Mouse (Mus musculus): ENCODE measurements around the gene Tmem117. TPM values are rescaled to one million over a fixed set of nuclear protein-coding genes. Genes with fewer than 3 reads are reported as not detected.

The Tmem117 gene
- polyA plus RNA-seq, 1 experiment from 2014 or later = 0.84 TPM

DNA sequence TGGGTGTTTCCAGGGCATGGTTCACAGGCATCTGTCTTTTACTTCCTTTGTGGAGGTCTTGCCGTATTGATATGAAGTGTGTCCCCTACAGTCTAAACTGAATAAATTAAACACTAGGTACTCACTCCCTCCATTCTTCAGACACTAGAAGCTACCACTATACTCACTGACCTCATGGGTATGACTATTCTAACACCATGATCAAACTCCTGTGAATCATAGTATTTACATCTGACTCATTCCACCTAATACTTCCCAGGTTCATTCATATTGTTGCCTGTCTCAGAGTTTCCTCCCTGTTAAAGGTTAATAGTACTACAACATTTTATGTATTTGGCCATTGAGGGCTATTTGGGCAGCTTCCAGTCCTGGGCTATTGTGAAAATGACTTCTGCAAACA is 274.2 kb downstream of the Tmem117 start:
- no peak overlapping the region for H3K27ac ChIP-seq (ENCODE audit: low read depth, low read length)
- no peaks in the 10 kb centered on the region for H3K27me3 ChIP-seq (ENCODE audit: control insufficient read depth, insufficient read depth, low read length)
- H3K9ac ChIP-seq (ENCODE audit: low read length) = no peak overlapping the region
- H3K36me3 ChIP-seq (ENCODE audit: control insufficient read depth, insufficient read depth, low read length) = no peaks in the 10 kb centered on the region
- H3K4me2 ChIP-seq (ENCODE audit: low read depth, low read length, severe bottlenecking) = no peak overlapping the region
- no peaks in the 10 kb centered on the region for H3K4me1 ChIP-seq (replicated peaks; ENCODE audit: control insufficient read depth, insufficient read depth, low read length)
- ATAC-seq (replicated peaks; ENCODE audit: low FRiP score) = no peak
- H3K9me3 ChIP-seq (ENCODE audit: control insufficient read depth, low read length) = no peaks in the 10 kb centered on the region
- H3K4me3 ChIP-seq (ENCODE audit: low read depth, low read length) = no peak overlapping the region
- WGBS = 87% methylated on average over 1 of the region's 1 CpGs
- no peak for DNase-seq (ENCODE audit: low spot score)

DNA sequence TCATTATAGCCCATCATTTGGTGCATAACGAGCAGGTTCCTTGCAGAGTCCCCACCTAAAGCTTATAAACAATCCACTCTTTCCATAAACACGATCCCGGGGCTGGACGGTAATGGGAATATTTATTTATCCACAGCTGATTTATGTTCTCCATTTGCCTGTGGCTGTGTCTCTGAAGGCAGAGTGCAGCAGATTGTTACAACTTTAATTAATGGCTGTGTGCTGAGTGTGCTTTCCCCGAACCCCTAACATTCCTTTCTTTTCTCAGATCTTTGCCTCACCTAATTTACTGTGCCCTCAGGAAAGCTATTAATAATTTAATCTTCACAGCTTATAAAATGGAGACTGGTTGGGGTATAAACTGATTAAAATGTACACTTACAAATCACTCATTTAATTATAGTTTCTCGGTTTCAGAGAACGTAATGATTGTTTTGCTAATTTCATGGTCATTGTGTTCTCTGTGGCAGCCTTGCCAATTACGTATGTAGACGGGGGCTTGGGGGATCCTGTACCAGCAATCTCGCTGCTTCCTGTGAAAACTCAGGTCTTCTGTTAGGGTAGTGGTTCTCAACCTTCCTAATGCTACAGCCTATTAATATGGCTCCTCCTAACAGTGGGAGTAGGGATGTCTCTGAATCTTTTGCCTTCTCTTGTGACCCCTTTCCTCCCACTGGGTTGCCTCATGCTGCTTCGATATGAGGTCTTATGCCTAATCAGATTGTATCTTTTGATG is 275.8 kb downstream of the Tmem117 start:
- H3K27me3 ChIP-seq (ENCODE audit: control insufficient read depth, insufficient read depth, low read length) = no peaks in the 10 kb centered on the region
- ATAC-seq (replicated peaks; ENCODE audit: low FRiP score) (no peak), DNase-seq (ENCODE audit: low spot score) (no peak)
- H3K4me1 ChIP-seq (replicated peaks; ENCODE audit: control insufficient read depth, insufficient read depth, low read length) = no peaks in the 10 kb centered on the region
- H3K4me2 ChIP-seq (ENCODE audit: low read depth, low read length, severe bottlenecking) = no peak overlapping the region
- no peaks in the 10 kb centered on the region for H3K36me3 ChIP-seq (ENCODE audit: control insufficient read depth, insufficient read depth, low read length)
- no peak overlapping the region for H3K27ac ChIP-seq (ENCODE audit: low read depth, low read length)
- WGBS = 57% methylated on average over 11 of the region's 11 CpGs
- H3K4me3 ChIP-seq (ENCODE audit: low read depth, low read length) = no peak overlapping the region
- no peaks in the 10 kb centered on the region for H3K9me3 ChIP-seq (ENCODE audit: control insufficient read depth, low read length)
- no peak overlapping the region for H3K9ac ChIP-seq (ENCODE audit: low read length)

DNA sequence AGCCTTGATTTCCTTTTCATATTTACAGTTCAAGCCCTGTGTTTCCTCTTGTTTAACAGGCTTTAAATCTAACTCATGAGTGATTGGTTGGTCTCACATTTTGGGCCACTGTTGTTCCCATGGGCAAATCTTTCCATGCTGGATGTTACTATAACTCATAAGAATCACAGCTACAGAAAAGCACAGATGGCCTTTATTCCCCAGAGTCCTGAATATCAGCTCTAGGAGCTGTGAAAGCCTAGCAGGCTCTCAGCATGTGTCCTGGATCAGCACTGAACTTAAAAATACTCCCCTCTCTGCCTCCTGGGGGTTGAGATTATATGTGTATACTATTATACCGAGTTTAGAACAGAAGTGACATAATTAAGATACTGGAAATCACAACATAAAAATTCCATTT is 292.6 kb downstream of the Tmem117 start:
- Histone ChIP-seq H3K27ac (ENCODE audit: low read depth, low read length) (no peak overlapping the region), H3K27me3 (ENCODE audit: control insufficient read depth, insufficient read depth, low read length) (no peaks in the 10 kb centered on the region), H3K36me3 (ENCODE audit: control insufficient read depth, insufficient read depth, low read length) (no peaks in the 10 kb centered on the region), H3K9ac (ENCODE audit: low read length) (no peak overlapping the region), H3K9me3 (ENCODE audit: control insufficient read depth, low read length) (no peaks in the 10 kb centered on the region), H3K4me1 (replicated peaks; ENCODE audit: control insufficient read depth, insufficient read depth, low read length) (no peaks in the 10 kb centered on the region), H3K4me3 (ENCODE audit: low read depth, low read length) (no peak overlapping the region), H3K4me2 (ENCODE audit: low read depth, low read length, severe bottlenecking) (no peak overlapping the region)
- ATAC-seq (replicated peaks; ENCODE audit: low FRiP score) = no peak
- DNase-seq (ENCODE audit: low spot score) = no peak
- WGBS = 19% methylated on average over 1 of the region's 1 CpGs

DNA sequence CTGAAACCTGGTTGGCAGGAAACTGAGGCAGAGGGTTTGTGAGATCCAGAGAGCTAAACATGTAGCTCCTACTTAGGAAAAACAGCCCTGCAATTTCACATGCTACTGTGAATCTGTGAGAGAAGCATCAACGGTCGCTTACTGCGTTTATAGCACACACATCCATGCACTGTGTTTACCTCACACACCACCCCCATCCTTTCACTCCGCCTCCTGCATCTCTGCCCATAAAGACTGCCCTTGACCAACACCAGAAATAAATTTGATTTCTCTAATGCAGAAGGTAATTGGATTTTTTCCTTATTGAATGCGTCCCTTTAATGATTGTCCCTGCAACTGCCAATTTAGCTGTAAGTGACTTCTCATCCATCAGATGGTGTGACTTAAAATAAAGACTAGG is 299.0 kb downstream of the Tmem117 start:
- Histone ChIP-seq H3K27me3 (ENCODE audit: control insufficient read depth, insufficient read depth, low read length) (no peaks in the 10 kb centered on the region), H3K4me3 (ENCODE audit: low read depth, low read length) (no peak overlapping the region), H3K4me2 (ENCODE audit: low read depth, low read length, severe bottlenecking) (no peak overlapping the region), H3K9me3 (ENCODE audit: control insufficient read depth, low read length) (no peaks in the 10 kb centered on the region), H3K27ac (ENCODE audit: low read depth, low read length) (no peak overlapping the region), H3K4me1 (replicated peaks; ENCODE audit: control insufficient read depth, insufficient read depth, low read length) (no peaks in the 10 kb centered on the region), H3K9ac (ENCODE audit: low read length) (no peak overlapping the region), H3K36me3 (ENCODE audit: control insufficient read depth, insufficient read depth, low read length) (no peaks in the 10 kb centered on the region)
- 85% methylated on average over 5 of the region's 5 CpGs for WGBS
- no peak for DNase-seq (ENCODE audit: low spot score)
- no peak for ATAC-seq (replicated peaks; ENCODE audit: low FRiP score)

DNA sequence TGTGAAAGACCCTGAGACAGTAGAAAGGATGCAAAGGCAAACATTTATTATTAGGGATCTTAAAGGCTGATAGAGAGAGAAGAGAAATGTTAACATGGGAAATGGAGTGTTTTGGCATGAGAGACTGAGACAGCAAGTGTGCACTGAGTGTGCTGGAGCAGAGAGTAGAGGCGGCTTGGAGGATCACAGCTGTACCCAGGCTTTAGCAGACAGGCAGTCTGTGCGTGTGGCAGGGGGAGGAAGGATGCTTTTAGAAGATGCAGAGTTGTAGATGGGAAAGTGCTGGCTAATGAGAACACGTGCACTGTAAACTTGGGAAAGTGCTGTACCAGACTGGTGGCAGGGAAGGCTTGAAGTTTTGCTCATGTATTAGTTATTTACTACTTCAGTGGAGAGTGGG is 301.7 kb downstream of the Tmem117 start:
- DNase-seq (ENCODE audit: low spot score) (no peak), ATAC-seq (replicated peaks; ENCODE audit: low FRiP score) (no peak)
- Histone ChIP-seq H3K9ac (ENCODE audit: low read length) (no peak overlapping the region), H3K27me3 (ENCODE audit: control insufficient read depth, insufficient read depth, low read length) (no peaks in the 10 kb centered on the region), H3K4me3 (ENCODE audit: low read depth, low read length) (no peak overlapping the region), H3K4me1 (replicated peaks; ENCODE audit: control insufficient read depth, insufficient read depth, low read length) (no peaks in the 10 kb centered on the region), H3K27ac (ENCODE audit: low read depth, low read length) (no peak overlapping the region), H3K9me3 (ENCODE audit: control insufficient read depth, low read length) (no peaks in the 10 kb centered on the region), H3K36me3 (ENCODE audit: control insufficient read depth, insufficient read depth, low read length) (no peaks in the 10 kb centered on the region), H3K4me2 (ENCODE audit: low read depth, low read length, severe bottlenecking) (no peak overlapping the region)
- 53% methylated on average over 3 of the region's 3 CpGs for whole genome bisulfite sequencing

DNA sequence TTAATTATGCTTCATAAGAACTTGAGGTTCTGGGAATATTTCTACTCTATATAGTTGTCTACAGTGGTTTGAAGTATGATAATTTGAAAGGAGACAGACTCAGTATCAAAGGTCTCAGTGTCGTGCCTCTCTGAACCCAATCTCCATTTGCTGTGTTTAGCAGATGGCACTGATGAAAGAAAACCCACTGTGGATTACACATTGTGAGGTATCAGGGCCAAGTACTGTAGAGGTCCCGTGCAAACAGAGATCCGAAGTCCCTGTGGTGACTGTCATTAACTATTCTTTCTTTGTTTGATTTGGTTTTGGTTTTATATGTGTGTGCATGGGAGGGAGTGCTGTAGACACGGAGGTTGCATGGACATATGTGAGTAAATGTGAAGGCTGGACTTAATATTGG is 304.0 kb downstream of the Tmem117 start:
- no peak for DNase-seq (ENCODE audit: low spot score)

DNA sequence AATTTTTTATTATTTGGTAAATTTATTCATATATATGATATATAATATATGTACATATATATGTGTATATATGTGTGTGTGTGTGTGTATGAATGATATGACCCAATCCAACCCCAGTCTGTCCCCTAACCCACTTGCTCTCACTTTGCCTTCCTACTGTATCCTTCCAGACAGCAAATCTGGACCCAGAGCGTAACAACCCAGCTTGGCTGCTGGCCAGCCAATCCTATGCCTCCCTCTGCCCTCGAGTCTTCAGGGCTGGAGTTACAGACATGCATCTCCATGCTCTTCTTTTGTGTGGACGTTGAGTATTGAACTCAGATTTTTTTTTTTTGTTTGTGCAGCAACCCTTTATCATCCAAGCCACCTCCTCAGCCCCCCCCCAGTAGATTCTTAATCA is 304.4 kb downstream of the Tmem117 start:
- Histone ChIP-seq H3K27ac (ENCODE audit: low read depth, low read length) (no peak overlapping the region), H3K4me3 (ENCODE audit: low read depth, low read length) (no peak overlapping the region), H3K4me2 (ENCODE audit: low read depth, low read length, severe bottlenecking) (no peak overlapping the region), H3K9ac (ENCODE audit: low read length) (no peak overlapping the region), H3K4me1 (replicated peaks; ENCODE audit: control insufficient read depth, insufficient read depth, low read length) (no peaks in the 10 kb centered on the region), H3K36me3 (ENCODE audit: control insufficient read depth, insufficient read depth, low read length) (no peaks in the 10 kb centered on the region), H3K27me3 (ENCODE audit: control insufficient read depth, insufficient read depth, low read length) (no peaks in the 10 kb centered on the region), H3K9me3 (ENCODE audit: control insufficient read depth, low read length) (no peaks in the 10 kb centered on the region)
- WGBS = 72% methylated on average over 3 of the region's 3 CpGs
- DNase-seq (ENCODE audit: low spot score) = no peak
- no peak for ATAC-seq (replicated peaks; ENCODE audit: low FRiP score)

More for the DNA sequence above, 304.0 kb downstream of the Tmem117 start:
- Histone ChIP-seq H3K4me3 (ENCODE audit: low read depth, low read length) (no peak overlapping the region), H3K9me3 (ENCODE audit: control insufficient read depth, low read length) (no peaks in the 10 kb centered on the region), H3K4me1 (replicated peaks; ENCODE audit: control insufficient read depth, insufficient read depth, low read length) (no peaks in the 10 kb centered on the region), H3K27ac (ENCODE audit: low read depth, low read length) (no peak overlapping the region), H3K9ac (ENCODE audit: low read length) (no peak overlapping the region), H3K36me3 (ENCODE audit: control insufficient read depth, insufficient read depth, low read length) (no peaks in the 10 kb centered on the region), H3K4me2 (ENCODE audit: low read depth, low read length, severe bottlenecking) (no peak overlapping the region), H3K27me3 (ENCODE audit: control insufficient read depth, insufficient read depth, low read length) (no peaks in the 10 kb centered on the region)
- WGBS = 81% methylated on average over 4 of the region's 4 CpGs
- ATAC-seq (replicated peaks; ENCODE audit: low FRiP score) = no peak

DNA sequence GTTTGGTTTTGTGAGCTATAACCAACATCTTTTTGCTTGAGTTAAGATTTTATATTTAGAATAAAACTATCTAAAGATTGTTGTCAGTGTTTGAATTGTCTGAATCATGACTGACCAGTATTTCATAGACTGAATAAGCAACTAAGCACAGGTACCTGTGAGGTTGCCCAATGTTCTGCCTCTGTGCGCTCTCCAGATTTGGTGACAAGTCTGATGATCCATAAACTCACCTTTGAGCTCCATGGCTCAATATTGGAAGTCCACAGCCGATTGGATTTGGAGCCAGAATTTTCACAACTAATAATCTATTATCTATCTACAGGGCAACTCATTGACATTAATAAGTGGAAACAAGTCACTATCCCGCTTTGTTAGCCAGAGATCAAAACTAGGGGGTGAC is 312.9 kb downstream of the Tmem117 start:
- DNase-seq (ENCODE audit: low spot score) (no peak), ATAC-seq (replicated peaks; ENCODE audit: low FRiP score) (no peak)
- H3K9ac ChIP-seq (ENCODE audit: low read length) = no peak overlapping the region
- no peak overlapping the region for H3K4me3 ChIP-seq (ENCODE audit: low read depth, low read length)
- H3K4me1 ChIP-seq (replicated peaks; ENCODE audit: control insufficient read depth, insufficient read depth, low read length) = 0 out of 2 replicates have a peak, but pooled peaks cover 3% of the 10 kb centered on the region
- no peaks in the 10 kb centered on the region for H3K27me3 ChIP-seq (ENCODE audit: control insufficient read depth, insufficient read depth, low read length)
- H3K36me3 ChIP-seq (ENCODE audit: control insufficient read depth, insufficient read depth, low read length) = no peaks in the 10 kb centered on the region
- WGBS = 88% methylated on average over 3 of the region's 3 CpGs
- H3K4me2 ChIP-seq (ENCODE audit: low read depth, low read length, severe bottlenecking) = no peak overlapping the region
- H3K27ac ChIP-seq (ENCODE audit: low read depth, low read length) = no peak overlapping the region
- no peaks in the 10 kb centered on the region for H3K9me3 ChIP-seq (ENCODE audit: control insufficient read depth, low read length)

DNA sequence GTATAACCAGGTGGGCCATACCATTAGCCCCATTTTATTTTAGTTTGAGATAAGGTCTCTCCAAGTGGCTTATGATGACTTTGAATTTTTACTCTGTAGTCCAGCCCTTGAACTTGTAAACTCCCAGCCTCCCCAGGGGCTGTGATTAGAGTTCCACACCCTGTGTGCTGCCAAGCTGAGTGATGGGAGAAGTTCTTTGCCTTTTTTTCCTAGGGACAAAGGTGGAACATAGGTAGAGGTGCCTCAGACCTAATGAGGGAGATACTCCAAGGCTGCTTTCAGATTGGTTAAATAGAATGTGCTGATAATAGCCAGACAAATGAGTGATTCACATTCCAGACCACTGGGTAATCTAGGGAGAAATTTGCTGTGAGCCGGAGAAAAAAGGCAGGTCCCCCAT is 313.4 kb downstream of the Tmem117 start:
- 27% methylated on average over 1 of the region's 1 CpGs for WGBS
- no peak for DNase-seq (ENCODE audit: low spot score)

More for the DNA sequence above, 313.4 kb downstream of the Tmem117 start:
- H3K4me2 ChIP-seq (ENCODE audit: low read depth, low read length, severe bottlenecking) = no peak overlapping the region
- ATAC-seq (replicated peaks; ENCODE audit: low FRiP score) = no peak
- H3K4me3 ChIP-seq (ENCODE audit: low read depth, low read length) = no peak overlapping the region
- no peak overlapping the region for H3K9ac ChIP-seq (ENCODE audit: low read length)
- no peak overlapping the region for H3K27ac ChIP-seq (ENCODE audit: low read depth, low read length)
- H3K36me3 ChIP-seq (ENCODE audit: control insufficient read depth, insufficient read depth, low read length) = no peaks in the 10 kb centered on the region
- H3K9me3 ChIP-seq (ENCODE audit: control insufficient read depth, low read length) = no peaks in the 10 kb centered on the region
- H3K4me1 ChIP-seq (replicated peaks; ENCODE audit: control insufficient read depth, insufficient read depth, low read length) = 0 out of 2 replicates have a peak, but pooled peaks cover 3% of the 10 kb centered on the region
- no peaks in the 10 kb centered on the region for H3K27me3 ChIP-seq (ENCODE audit: control insufficient read depth, insufficient read depth, low read length)
